ENCODE assay signal across 34 mouse cellular contexts in the genomic region with DNA sequence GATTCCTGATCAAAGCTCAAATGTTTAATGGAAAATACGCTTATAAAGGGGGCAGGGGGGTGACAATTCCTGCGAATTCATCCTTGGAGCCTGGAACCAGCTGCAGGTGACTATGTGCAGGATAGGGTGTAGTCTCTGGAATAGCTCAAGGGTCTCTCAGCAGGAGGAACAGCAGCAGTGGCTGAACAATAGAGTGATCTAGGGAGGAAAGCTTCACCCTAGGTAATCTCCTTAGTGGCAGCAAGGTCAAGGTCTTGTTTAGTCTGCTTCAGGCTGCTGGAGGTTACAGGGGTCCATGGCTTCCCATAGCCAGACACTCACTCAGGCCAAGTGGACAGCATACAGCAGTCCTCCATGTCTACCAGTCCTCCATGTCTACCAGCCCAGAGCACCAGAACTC.
"Had no signal": no experiment of that assay in that cellular context is flagged by ENCODE, and none has a peak within 500 bp of the region (broad histone marks: within the 10 kb centered on the region; RNA-seq: fewer than 3 reads in every experiment).

No protein-coding gene starts in this region.

- H3K4me1 ChIP-seq: heart, embryonic 10.5 days; heart, embryonic 12.5 days; heart, embryonic 13.5 days; heart, embryonic 15.5 days; hindbrain, embryonic 10.5 days; hindbrain, embryonic 13.5 days; hindbrain, embryonic 15.5 days; intestine, embryonic 15.5 days; kidney, embryonic 15.5 days had no signal

- H3K36me3 ChIP-seq: heart, embryonic 10.5 days; heart, embryonic 12.5 days; heart, embryonic 13.5 days; heart, embryonic 15.5 days; hindbrain, embryonic 10.5 days; hindbrain, embryonic 13.5 days; hindbrain, embryonic 15.5 days; intestine, embryonic 15.5 days; kidney, embryonic 15.5 days had no signal

- H3K27ac ChIP-seq: heart, embryonic 10.5 days; heart, embryonic 13.5 days; heart, embryonic 15.5 days; hindbrain, embryonic 10.5 days; hindbrain, embryonic 13.5 days; hindbrain, embryonic 14.5 days; hindbrain, embryonic 15.5 days; hindbrain, postnatal 0 days; intestine, embryonic 15.5 days; kidney, embryonic 15.5 days; kidney, postnatal 0 days; layer of hippocampus, adult 2 months; left cerebral cortex, adult 2 months had no signal

- DNase-seq: heart, postnatal 10 days; heart, postnatal 14 days; heart, postnatal 36 days; heart, postnatal 4 days; kidney, adult 11 months; kidney, adult 18-20 months; kidney, adult 8-10 months; kidney, adult 9 months; kidney, postnatal 10 days; kidney, postnatal 14 days; kidney, postnatal 25 days; kidney, postnatal 36 days; kidney, postnatal 4 days; layer of hippocampus, adult 9-11 months; layer of hippocampus, postnatal 36 days had no signal

- H3K27me3 ChIP-seq: heart, embryonic 12.5 days; heart, embryonic 13.5 days; heart, embryonic 15.5 days; hindbrain, embryonic 13.5 days; hindbrain, embryonic 15.5 days; intestine, embryonic 15.5 days; kidney, embryonic 15.5 days had no signal

- H3K4me2 ChIP-seq: heart, embryonic 11.5 days; heart, embryonic 12.5 days; heart, embryonic 13.5 days; heart, embryonic 15.5 days; hindbrain, embryonic 13.5 days; hindbrain, embryonic 14.5 days; hindbrain, embryonic 15.5 days; intestine, embryonic 15.5 days; kidney, embryonic 15.5 days had no signal

- H3K9ac ChIP-seq: heart, embryonic 12.5 days; heart, embryonic 13.5 days; heart, embryonic 15.5 days; hindbrain, embryonic 13.5 days; hindbrain, embryonic 14.5 days; hindbrain, embryonic 15.5 days; intestine, embryonic 15.5 days; kidney, embryonic 15.5 days had no signal

- ATAC-seq: hindbrain, embryonic 16.5 days; hindbrain, postnatal 0 days; inflammation-experienced regulatory T-cells, adult 6 months; intestine, embryonic 15.5 days; intestine, embryonic 16.5 days; intestine, postnatal 0 days had no signal

- H3K9me3 ChIP-seq: heart, embryonic 10.5 days; heart, embryonic 15.5 days; hindbrain, embryonic 13.5 days; hindbrain, embryonic 15.5 days; intestine, embryonic 15.5 days; kidney, embryonic 15.5 days had no signal

- H3K4me3 ChIP-seq: heart, embryonic 10.5 days; heart, embryonic 12.5 days; heart, embryonic 13.5 days; heart, embryonic 15.5 days; hindbrain, embryonic 10.5 days; hindbrain, embryonic 13.5 days; hindbrain, embryonic 15.5 days; intestine, embryonic 15.5 days; kidney, embryonic 15.5 days; layer of hippocampus, adult 2 months; left cerebral cortex, adult 2 months had no signal
